Mouse (Mus musculus) E14TG2a.4 (cell line): ENCODE measurements around the gene Rex1bd.

Source experiments
- H3K27me3 ChIP-seq: 2 replicates; pipeline ENCODE4 v1.6.1; 2014; ENCODE audit warnings: low read length, control low read depth; ENCODE audit not compliant: insufficient read depth
- H3K36me3 ChIP-seq: 2 replicates; pipeline ENCODE4 v1.6.1; 2014; ENCODE audit warnings: low read length, control low read depth; ENCODE audit not compliant: insufficient read depth
- H3K4me1 ChIP-seq: replicated peaks from 2 replicates; pipeline ENCODE4 v1.6.1; 2014; ENCODE audit warnings: low read depth, low read length, control low read depth
- H3K4me3 ChIP-seq: replicated peaks from 2 replicates; pipeline ENCODE4 v1.5.1; 2014; ENCODE audit warnings: mild to moderate bottlenecking, low read length
- H3K9me3 ChIP-seq: 2 replicates; pipeline ENCODE4 v1.6.1; 2014; ENCODE audit warnings: low read length, control low read depth
- CTCF ChIP-seq: conservative IDR thresholded peaks from 2 replicates; pipeline ENCODE4 v1.5.1; 2014; ENCODE audit warnings: low read length
- NANOG ChIP-seq: IDR thresholded peaks from 2 replicates; pipeline ENCODE4 v1.6.1; 2014; ENCODE audit warnings: borderline replicate concordance, low read length, mixed read lengths
- POU5F1 ChIP-seq: IDR thresholded peaks from 2 replicates; pipeline ENCODE4 v1.6.1; 2014; ENCODE audit warnings: low read length, borderline replicate concordance

Rex1bd gene

DNA sequence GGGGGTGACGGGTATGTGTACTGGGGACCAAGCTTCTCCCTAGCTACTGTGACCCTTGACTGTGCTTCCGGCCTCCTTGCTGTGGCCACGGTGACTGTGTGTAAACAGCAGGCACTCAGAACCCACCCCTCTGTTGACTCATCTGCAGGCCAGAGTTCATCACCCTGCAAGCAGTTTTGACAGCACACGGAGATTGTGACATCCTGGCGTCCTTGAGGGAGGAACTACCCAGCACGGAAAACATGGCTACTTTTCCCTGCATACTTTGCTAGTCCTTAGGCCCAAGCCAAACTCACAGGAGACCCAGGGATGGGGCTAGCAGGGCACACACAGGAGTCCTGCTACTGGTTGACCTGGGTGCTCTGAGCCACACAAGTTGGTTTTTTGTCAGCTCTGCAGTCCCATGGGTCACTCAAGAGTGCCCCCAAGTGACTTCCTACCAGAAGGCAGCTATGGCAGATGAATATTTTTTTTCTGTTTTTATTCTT is 37.7 kb upstream of the Rex1bd start:
- peaks cover 60% of the 10 kb centered on the region for H3K36me3 ChIP-seq
- H3K4me3 ChIP-seq = no peak overlapping the region
- TF ChIP-seq NANOG = no peak
- TF ChIP-seq CTCF = peak; percentile 36
- TF ChIP-seq POU5F1 = no peak
- H3K9me3 ChIP-seq = no peaks in the 10 kb centered on the region
- H3K27me3 ChIP-seq = no peaks in the 10 kb centered on the region
- H3K4me1 ChIP-seq = peaks cover 74% of the 10 kb centered on the region

DNA sequence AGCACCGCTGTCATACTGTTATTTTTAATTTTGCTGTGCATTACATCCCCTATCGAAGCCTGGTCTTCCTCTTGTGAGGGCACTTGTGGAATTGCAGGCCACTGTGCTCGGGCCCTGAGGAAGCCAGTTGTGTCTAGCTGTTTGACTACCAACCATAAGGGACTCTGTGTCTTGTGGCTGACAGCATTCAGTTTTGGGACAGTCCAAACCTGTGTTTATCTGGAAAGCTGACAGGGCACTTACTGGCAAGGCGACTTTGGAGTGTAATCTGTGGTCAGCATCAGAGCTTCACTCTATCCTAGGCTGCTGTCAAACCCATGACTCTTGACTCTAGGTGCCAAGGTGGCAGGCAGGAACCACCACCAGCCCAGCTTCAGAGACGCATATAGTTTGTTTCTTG is 34.5 kb upstream of the Rex1bd start:
- H3K27me3 ChIP-seq = no peaks in the 10 kb centered on the region
- no peak for TF ChIP-seq NANOG
- no peak for TF ChIP-seq CTCF
- TF ChIP-seq POU5F1 = no peak
- H3K4me1 ChIP-seq = peaks cover 61% of the 10 kb centered on the region
- no peaks in the 10 kb centered on the region for H3K9me3 ChIP-seq
- H3K36me3 ChIP-seq = peaks cover 57% of the 10 kb centered on the region
- peak overlapping the region; percentile 98 for H3K4me3 ChIP-seq

DNA sequence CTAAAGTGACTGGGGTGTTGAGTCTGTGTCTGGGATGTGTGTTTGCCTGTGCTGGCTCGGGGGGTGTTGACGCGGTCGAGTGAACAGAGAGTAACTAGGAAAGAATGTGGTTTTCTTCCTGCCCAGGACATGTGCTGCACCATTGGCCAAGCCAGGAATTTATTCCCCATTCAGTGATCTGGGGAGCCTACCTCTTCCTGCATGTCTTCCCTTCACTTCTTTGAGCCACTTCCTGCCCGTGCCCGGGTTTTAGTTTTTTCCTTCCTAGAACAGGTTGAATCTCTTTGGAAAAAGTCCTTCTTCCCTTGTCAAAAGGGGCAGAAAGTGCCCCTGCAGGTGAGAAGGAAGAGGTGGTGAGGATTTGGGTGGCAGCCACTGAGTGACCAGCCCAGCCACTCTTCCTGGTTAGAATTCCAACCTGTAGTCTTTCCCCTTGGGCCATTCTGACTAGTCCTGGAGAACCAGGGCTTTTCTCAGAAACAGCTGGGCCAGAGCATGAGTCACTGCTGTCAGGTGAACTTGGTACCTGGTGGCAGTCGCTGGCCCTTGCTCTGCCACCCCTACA is 34.0 kb upstream of the Rex1bd start:
- Histone ChIP-seq H3K9me3 (no peaks in the 10 kb centered on the region), H3K4me3 (peak overlapping the region; percentile 98), H3K27me3 (no peaks in the 10 kb centered on the region), H3K36me3 (peaks cover 57% of the 10 kb centered on the region), H3K4me1 (peaks cover 56% of the 10 kb centered on the region)
- no peak for TF ChIP-seq CTCF
- no peak for TF ChIP-seq NANOG
- no peak for TF ChIP-seq POU5F1

DNA sequence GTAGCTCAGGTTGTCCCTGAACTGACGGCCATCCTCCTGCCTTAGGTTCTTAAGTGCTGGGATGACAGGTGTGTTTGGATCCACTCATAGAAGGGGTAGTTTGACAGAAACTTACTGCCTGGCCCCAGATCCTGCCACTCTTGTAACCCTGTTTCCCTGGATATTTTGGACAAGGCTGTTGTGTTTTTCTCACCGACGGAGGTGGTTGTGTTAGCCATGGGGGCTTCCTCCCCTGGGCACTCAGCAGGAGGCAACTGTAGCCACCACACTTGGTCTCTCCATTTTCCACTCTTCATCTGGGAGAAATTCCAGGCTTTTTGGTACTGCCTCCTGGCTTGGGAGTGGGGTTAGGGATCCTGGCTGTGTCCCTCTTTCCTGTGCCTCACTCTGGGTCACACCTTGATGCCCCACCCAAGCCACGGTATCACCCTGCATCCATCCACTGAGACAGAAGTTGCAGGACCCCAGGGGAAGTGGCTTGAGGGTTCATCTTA is 33.5 kb upstream of the Rex1bd start:
- no peaks in the 10 kb centered on the region for H3K9me3 ChIP-seq
- H3K4me3 ChIP-seq = peak overlapping the region; percentile 98
- TF ChIP-seq NANOG = no peak
- H3K4me1 ChIP-seq = peaks cover 52% of the 10 kb centered on the region
- no peaks in the 10 kb centered on the region for H3K27me3 ChIP-seq
- H3K36me3 ChIP-seq = peaks cover 58% of the 10 kb centered on the region

DNA sequence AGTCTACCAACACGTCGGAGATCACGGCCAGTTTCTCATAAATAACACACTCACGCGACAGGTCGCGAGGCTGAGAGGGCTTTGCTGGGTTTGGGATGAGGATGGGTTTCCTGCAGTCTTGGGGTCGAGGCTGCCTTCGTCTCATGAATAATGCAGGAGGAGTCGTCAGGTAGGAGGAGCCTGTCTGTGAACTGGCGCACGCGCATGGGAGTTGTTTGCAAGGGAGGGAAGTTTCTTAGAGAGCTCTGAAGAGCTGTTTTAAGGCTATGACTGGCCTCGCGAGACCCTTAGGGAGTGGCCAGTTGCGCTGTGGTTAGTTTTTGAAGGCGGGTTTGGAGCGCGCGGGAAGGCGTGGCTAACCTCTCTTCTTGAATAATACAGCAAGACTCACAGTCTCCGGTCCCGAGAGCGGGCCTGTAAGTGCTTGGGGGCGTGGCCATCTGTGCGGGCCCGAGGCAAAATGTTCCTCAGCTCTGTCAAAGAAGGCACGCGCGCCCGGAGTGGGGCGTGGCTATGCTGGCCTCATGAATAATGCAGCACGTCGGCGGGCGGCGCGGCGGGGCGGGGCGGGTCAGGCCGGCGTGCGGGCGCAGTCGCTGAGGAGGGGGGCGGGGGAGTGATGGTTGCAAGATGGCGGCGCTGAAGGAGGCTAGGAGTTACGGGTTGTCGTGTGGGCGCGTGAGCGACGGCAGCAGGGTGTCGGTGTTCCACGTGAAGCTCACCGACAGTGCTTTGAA is 32.7 kb upstream of the Rex1bd start, which contains the start of gene Ell:
TSS of gene Ell (plus strand) at position 381 of the 737 bp plus-strand sequence.
- Histone ChIP-seq H3K4me1 (peaks cover 53% of the 10 kb centered on the region), H3K27me3 (no peaks in the 10 kb centered on the region), H3K9me3 (no peaks in the 10 kb centered on the region), H3K4me3 (peak within 1 kb of the TSS; percentile 98), H3K36me3 (peaks cover 59% of the 10 kb centered on the region)
- TF ChIP-seq CTCF (no peak), POU5F1 (peak; percentile 99)

DNA sequence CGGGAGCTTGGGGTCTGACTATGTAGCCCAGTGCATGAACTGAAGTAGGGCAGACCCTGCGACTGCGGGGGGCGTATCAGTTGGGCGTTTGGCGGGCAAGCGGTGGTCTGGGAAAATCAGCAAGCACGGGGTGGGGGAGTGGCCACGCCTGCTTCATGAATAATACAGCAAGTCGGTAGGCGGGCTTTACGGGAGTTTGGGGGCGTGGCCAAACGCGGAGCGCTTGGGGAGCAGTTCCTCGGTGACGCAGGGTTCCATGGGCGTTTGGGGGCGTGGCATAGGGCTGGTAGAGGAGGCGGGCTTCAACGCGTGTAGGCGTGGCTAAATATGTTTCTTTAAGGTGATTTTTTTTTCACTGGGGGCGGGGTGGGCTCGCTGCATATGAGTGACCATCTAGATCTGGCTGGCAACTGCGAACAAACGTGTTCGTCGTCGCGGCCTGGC is 32.1 kb upstream of the Rex1bd start:
- Histone ChIP-seq H3K4me3 (peak overlapping the region; percentile 98), H3K4me1 (peaks cover 50% of the 10 kb centered on the region), H3K27me3 (no peaks in the 10 kb centered on the region), H3K36me3 (peaks cover 59% of the 10 kb centered on the region), H3K9me3 (no peaks in the 10 kb centered on the region)
- TF ChIP-seq POU5F1 (no peak), NANOG (no peak)

DNA sequence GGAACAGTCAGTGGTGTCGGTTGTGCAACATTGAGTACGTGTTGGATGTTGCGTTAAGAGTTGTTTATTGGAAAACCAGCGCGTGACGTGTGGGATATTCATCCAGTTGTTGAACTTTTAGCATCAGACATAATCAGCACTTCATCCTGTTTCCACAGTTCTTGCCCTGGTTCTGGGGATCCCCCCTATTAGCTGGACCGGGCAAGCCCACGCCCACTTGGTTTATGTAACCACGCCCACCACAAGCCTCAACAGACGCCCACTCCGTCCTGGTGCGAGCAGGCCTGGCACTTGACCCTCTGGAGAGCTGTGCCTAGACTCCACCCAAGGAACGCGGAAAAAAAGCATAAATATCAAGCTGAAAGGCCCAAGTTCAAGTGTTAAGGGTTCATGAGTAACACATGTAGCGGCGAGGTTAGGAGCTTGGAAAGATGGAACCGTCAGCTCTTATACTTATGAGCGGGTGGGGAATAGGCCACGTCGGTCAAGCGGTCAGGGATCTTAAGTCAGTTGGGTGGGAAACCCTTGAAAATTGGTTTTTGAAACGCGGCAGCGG is 31.6 kb upstream of the Rex1bd start:
- no peaks in the 10 kb centered on the region for H3K27me3 ChIP-seq
- H3K4me3 ChIP-seq = peak overlapping the region; percentile 98
- H3K36me3 ChIP-seq = peaks cover 59% of the 10 kb centered on the region
- H3K9me3 ChIP-seq = no peaks in the 10 kb centered on the region
- no peak for TF ChIP-seq POU5F1
- TF ChIP-seq NANOG = no peak
- TF ChIP-seq CTCF = no peak
- peaks cover 45% of the 10 kb centered on the region for H3K4me1 ChIP-seq

DNA sequence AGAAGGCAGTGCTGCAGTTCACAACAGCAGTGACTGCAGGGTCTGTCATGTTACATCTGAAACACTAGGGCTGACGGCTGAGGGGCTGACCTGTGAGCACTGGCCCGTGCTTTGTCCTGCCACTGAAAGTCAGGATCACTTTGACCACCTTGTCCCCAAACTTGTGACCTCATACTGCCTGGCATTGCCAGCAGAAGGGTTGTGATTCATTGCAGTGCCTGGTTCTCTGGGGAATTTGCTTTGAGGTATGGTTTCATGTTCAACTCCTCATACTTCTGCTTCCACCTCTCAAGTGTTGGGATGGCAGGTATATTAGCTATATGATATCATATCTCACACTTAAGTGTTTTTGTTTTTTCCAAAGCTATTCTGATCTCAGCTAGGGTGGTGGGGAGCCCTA is 29.1 kb upstream of the Rex1bd start:
- no peak for TF ChIP-seq POU5F1
- TF ChIP-seq CTCF = no peak
- no peak for TF ChIP-seq NANOG
- H3K36me3 ChIP-seq = peaks cover 68% of the 10 kb centered on the region
- peaks cover 40% of the 10 kb centered on the region for H3K4me1 ChIP-seq
- no peaks in the 10 kb centered on the region for H3K27me3 ChIP-seq
- H3K9me3 ChIP-seq = no peaks in the 10 kb centered on the region
- H3K4me3 ChIP-seq = no peak overlapping the region
